Mouse (Mus musculus): Measurements from ENCODE around the gene Atp8b2. TPM values are rescaled to one million over a fixed set of nuclear protein-coding genes. Genes with fewer than 3 reads are reported as not detected.

Gene Atp8b2
- polyA plus RNA-seq, 1 experiment from 2014 or later = 15.1 TPM

DNA sequence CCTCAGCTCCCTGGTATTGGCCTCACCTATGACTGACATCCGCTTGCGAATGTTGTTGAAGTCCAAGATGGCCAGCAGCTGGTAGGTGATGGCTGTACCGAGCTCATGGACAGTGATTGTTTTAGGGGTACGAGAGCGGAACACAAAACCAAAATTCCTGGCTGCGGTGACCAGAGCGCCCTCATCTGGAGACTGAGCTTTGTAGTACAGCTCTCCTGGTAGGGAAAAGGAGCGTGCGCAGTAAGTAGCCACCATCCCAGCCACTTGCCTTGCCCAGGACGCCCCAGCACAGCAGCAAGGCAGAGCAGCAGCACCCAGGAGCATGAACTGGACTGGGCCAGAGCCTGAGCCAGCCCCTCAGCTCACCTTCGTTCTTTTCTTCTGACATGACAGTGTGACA lies 15.3 kb downstream of the Atp8b2 start:
- Histone ChIP-seq H3K4me3 (ENCODE audit: low read length) (no peak overlapping the region), H3K4me2 (ENCODE audit: low read length) (no peak overlapping the region), H3K27me3 (replicated peaks; ENCODE audit: control insufficient read depth, insufficient read depth, low read length) (no peaks in the 10 kb centered on the region), H3K27ac (ENCODE audit: low read depth, low read length) (no peak overlapping the region), H3K36me3 (ENCODE audit: control insufficient read depth, insufficient read depth, low read length) (peaks cover 88% of the 10 kb centered on the region), H3K4me1 (ENCODE audit: control insufficient read depth, insufficient read depth, low read depth, low read length) (no peaks in the 10 kb centered on the region), H3K9me3 (ENCODE audit: control insufficient read depth, low read length) (no peaks in the 10 kb centered on the region), H3K9ac (ENCODE audit: low read depth, low read length) (no peak overlapping the region)
- WGBS = 88% methylated on average over 11 of the region's 11 CpGs
- ATAC-seq = no peak

DNA sequence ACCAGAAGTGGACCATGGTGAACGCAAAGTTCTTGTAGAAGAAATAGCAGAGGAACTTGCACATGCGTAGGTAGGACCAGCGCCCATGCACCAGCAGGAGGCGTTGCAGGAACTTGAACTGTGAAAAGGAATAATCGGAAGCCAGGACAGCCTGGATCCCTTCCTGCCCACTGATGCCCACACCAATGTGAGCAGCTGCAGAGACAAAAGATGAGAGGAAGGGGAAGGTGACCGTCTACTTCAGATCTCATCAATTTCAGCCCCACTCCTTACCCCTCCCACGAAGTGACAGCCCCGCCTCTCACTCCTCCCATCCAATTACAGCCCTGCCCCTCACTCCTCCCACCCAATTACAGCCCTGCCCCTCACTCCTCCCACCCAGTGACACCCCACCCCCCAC lies 18.3 kb downstream of the Atp8b2 start:
- Histone ChIP-seq H3K27me3 (replicated peaks; ENCODE audit: control insufficient read depth, insufficient read depth, low read length) (no peaks in the 10 kb centered on the region), H3K27ac (ENCODE audit: low read depth, low read length) (no peak overlapping the region), H3K9ac (ENCODE audit: low read depth, low read length) (no peak overlapping the region), H3K4me1 (ENCODE audit: control insufficient read depth, insufficient read depth, low read depth, low read length) (no peaks in the 10 kb centered on the region), H3K4me3 (ENCODE audit: low read length) (no peak overlapping the region), H3K9me3 (ENCODE audit: control insufficient read depth, low read length) (no peaks in the 10 kb centered on the region), H3K36me3 (ENCODE audit: control insufficient read depth, insufficient read depth, low read length) (peaks cover 81% of the 10 kb centered on the region), H3K4me2 (ENCODE audit: low read length) (no peak overlapping the region)
- WGBS = 85% methylated on average over 8 of the region's 8 CpGs
- ATAC-seq = no peak

- H3K9ac ChIP-seq (ENCODE audit: low read depth, low read length) = no peak overlapping the region
- no peak overlapping the region for H3K27ac ChIP-seq (ENCODE audit: low read depth, low read length)
- peaks cover 71% of the 10 kb centered on the region for H3K36me3 ChIP-seq (ENCODE audit: control insufficient read depth, insufficient read depth, low read length)
- 94% methylated on average over 9 of the region's 9 CpGs for WGBS
- no peak overlapping the region for H3K4me2 ChIP-seq (ENCODE audit: low read length)
- no peaks in the 10 kb centered on the region for H3K4me1 ChIP-seq (ENCODE audit: control insufficient read depth, insufficient read depth, low read depth, low read length)
- no peaks in the 10 kb centered on the region for H3K9me3 ChIP-seq (ENCODE audit: control insufficient read depth, low read length)
- no peak for ATAC-seq
- H3K27me3 ChIP-seq (replicated peaks; ENCODE audit: control insufficient read depth, insufficient read depth, low read length) = no peaks in the 10 kb centered on the region
- no peak overlapping the region for H3K4me3 ChIP-seq (ENCODE audit: low read length)
These were observed 20.4 kb downstream of the Atp8b2 start for GRCm38 (mm10) chr3:89942894-89943293.

- Histone ChIP-seq H3K27ac (ENCODE audit: low read depth, low read length) (no peak overlapping the region), H3K27me3 (replicated peaks; ENCODE audit: control insufficient read depth, insufficient read depth, low read length) (no peaks in the 10 kb centered on the region), H3K9me3 (ENCODE audit: control insufficient read depth, low read length) (no peaks in the 10 kb centered on the region), H3K36me3 (ENCODE audit: control insufficient read depth, insufficient read depth, low read length) (peaks cover 26% of the 10 kb centered on the region), H3K4me2 (ENCODE audit: low read length) (no peak overlapping the region), H3K4me3 (ENCODE audit: low read length) (no peak overlapping the region), H3K9ac (ENCODE audit: low read depth, low read length) (no peak overlapping the region), H3K4me1 (ENCODE audit: control insufficient read depth, insufficient read depth, low read depth, low read length) (no peaks in the 10 kb centered on the region)
- 91% methylated on average over 3 of the region's 3 CpGs for WGBS
- ATAC-seq = no peak
These were observed 26.8 kb downstream of the Atp8b2 start for GRCm38 (mm10) chr3:89936495-89936894.

GRCm38 (mm10) chr3:89932925-89933324 lies 30.4 kb downstream of the Atp8b2 start:
- H3K4me2 ChIP-seq (ENCODE audit: low read length) = no peak overlapping the region
- peaks cover 6% of the 10 kb centered on the region; the same call in 1 of the 2 replicates for H3K36me3 ChIP-seq (ENCODE audit: control insufficient read depth, insufficient read depth, low read length)
- WGBS = 95% methylated on average over 2 of the region's 2 CpGs

GRCm38 (mm10) chr3:89928956-89929355 lies 34.4 kb downstream of the Atp8b2 start:
- WGBS = 71% methylated on average over 4 of the region's 4 CpGs
- Histone ChIP-seq H3K36me3 (ENCODE audit: control insufficient read depth, insufficient read depth, low read length) (no peaks in the 10 kb centered on the region), H3K27ac (ENCODE audit: low read depth, low read length) (no peak overlapping the region), H3K4me3 (ENCODE audit: low read length) (no peak overlapping the region), H3K9ac (ENCODE audit: low read depth, low read length) (no peak overlapping the region), H3K27me3 (replicated peaks; ENCODE audit: control insufficient read depth, insufficient read depth, low read length) (no peaks in the 10 kb centered on the region), H3K9me3 (ENCODE audit: control insufficient read depth, low read length) (no peaks in the 10 kb centered on the region), H3K4me2 (ENCODE audit: low read length) (no peak overlapping the region), H3K4me1 (ENCODE audit: control insufficient read depth, insufficient read depth, low read depth, low read length) (no peaks in the 10 kb centered on the region)
- ATAC-seq = no peak

More at GRCm38 (mm10) chr3:89932925-89933324, 30.4 kb downstream of the Atp8b2 start:
- H3K27me3 ChIP-seq (replicated peaks; ENCODE audit: control insufficient read depth, insufficient read depth, low read length) = no peaks in the 10 kb centered on the region
- no peak overlapping the region for H3K4me3 ChIP-seq (ENCODE audit: low read length)
- H3K9me3 ChIP-seq (ENCODE audit: control insufficient read depth, low read length) = no peaks in the 10 kb centered on the region
- no peak for ATAC-seq
- no peak overlapping the region for H3K9ac ChIP-seq (ENCODE audit: low read depth, low read length)
- H3K4me1 ChIP-seq (ENCODE audit: control insufficient read depth, insufficient read depth, low read depth, low read length) = no peaks in the 10 kb centered on the region
- H3K27ac ChIP-seq (ENCODE audit: low read depth, low read length) = no peak overlapping the region

DNA sequence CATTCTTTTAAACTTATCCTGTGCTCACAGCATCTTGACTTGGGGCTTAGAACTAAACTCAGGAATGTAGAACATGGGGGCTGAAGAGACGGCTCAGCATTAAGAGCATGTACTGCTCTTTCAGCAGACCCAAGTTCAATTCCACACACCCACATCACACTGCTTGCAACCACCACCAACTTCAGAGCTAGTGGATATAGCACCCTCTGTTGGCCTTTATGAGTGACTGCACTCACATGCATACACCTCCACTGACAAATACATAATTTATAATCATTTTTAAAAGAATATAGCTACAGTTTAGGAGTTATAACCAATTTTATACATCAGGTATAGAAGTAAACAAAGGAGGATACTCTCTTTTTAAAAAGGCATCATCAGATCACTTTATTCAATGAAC lies 36.9 kb downstream of the Atp8b2 start:
- Histone ChIP-seq H3K4me2 (ENCODE audit: low read length) (no peak overlapping the region), H3K4me1 (ENCODE audit: control insufficient read depth, insufficient read depth, low read depth, low read length) (no peaks in the 10 kb centered on the region), H3K36me3 (ENCODE audit: control insufficient read depth, insufficient read depth, low read length) (no peaks in the 10 kb centered on the region), H3K9me3 (ENCODE audit: control insufficient read depth, low read length) (no peaks in the 10 kb centered on the region), H3K4me3 (ENCODE audit: low read length) (no peak overlapping the region), H3K27me3 (replicated peaks; ENCODE audit: control insufficient read depth, insufficient read depth, low read length) (no peaks in the 10 kb centered on the region), H3K27ac (ENCODE audit: low read depth, low read length) (no peak overlapping the region), H3K9ac (ENCODE audit: low read depth, low read length) (no peak overlapping the region)
- no peak for ATAC-seq
- WGBS = 100% methylated on average over 1 of the region's 1 CpGs

DNA sequence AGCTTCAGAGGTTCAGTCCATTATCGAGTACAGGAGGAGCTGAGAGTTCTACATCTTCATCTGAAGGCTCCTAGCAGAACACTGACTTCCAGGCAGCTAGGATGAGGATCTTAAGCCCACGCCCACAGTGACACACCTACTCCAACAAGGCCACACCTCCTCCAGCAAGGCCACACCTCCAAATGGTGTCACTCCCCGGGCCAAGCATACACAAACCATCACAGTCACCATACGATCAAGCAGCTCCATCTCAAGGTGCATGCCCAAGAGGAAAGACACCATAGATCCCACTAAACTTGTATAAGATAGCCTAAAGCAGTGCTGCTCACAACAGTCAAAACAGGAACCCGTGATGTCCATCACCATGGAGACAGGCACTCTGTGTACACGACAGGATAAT lies 42.6 kb downstream of the Atp8b2 start:
- H3K36me3 ChIP-seq (ENCODE audit: control insufficient read depth, insufficient read depth, low read length) = no peaks in the 10 kb centered on the region
- H3K4me3 ChIP-seq (ENCODE audit: low read length) = no peak overlapping the region
- H3K4me1 ChIP-seq (ENCODE audit: control insufficient read depth, insufficient read depth, low read depth, low read length) = no peaks in the 10 kb centered on the region
- no peaks in the 10 kb centered on the region for H3K9me3 ChIP-seq (ENCODE audit: control insufficient read depth, low read length)
- H3K27ac ChIP-seq (ENCODE audit: low read depth, low read length) = no peak overlapping the region
- no peak overlapping the region for H3K9ac ChIP-seq (ENCODE audit: low read depth, low read length)
- no peak for ATAC-seq
- H3K27me3 ChIP-seq (replicated peaks; ENCODE audit: control insufficient read depth, insufficient read depth, low read length) = no peaks in the 10 kb centered on the region
- 75% methylated on average over 6 of the region's 6 CpGs for WGBS
- no peak overlapping the region for H3K4me2 ChIP-seq (ENCODE audit: low read length)

DNA sequence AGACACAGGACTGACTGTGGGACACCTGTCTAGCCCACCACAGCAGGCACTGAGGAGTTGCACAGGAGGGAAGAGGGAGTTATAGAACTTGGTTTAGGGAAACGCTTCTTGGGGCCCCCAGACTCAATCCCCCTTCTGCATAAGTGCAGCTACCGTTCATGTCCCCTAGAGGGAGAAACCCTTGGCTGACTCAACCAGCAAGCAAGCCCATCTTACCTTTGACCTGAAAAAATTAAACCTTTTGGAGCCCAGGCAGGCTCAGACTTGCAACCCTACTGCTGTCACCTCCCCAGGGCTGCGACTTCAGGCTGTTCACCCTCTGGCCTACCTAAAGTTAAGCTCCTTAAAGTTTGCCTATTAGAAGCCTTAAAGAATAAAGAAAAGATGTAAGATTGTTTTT lies 45.9 kb downstream of the Atp8b2 start:
- WGBS = 41% methylated on average over 3 of the region's 3 CpGs

GRCm38 (mm10) chr3:89916622-89917021 lies 46.7 kb downstream of the Atp8b2 start:
- H3K27me3 ChIP-seq (replicated peaks; ENCODE audit: control insufficient read depth, insufficient read depth, low read length) = peaks cover 15% of the 10 kb centered on the region; the same call in 1 of the 2 replicates
- peaks cover 7% of the 10 kb centered on the region for H3K4me1 ChIP-seq (ENCODE audit: control insufficient read depth, insufficient read depth, low read depth, low read length)
- H3K27ac ChIP-seq (ENCODE audit: low read depth, low read length) = no peak overlapping the region
- H3K36me3 ChIP-seq (ENCODE audit: control insufficient read depth, insufficient read depth, low read length) = no peaks in the 10 kb centered on the region
- 70% methylated on average over 1 of the region's 1 CpGs for WGBS
- ATAC-seq = no peak
- no peak overlapping the region for H3K4me2 ChIP-seq (ENCODE audit: low read length)
- no peak overlapping the region for H3K9ac ChIP-seq (ENCODE audit: low read depth, low read length)
- no peak overlapping the region for H3K4me3 ChIP-seq (ENCODE audit: low read length)
- H3K9me3 ChIP-seq (ENCODE audit: control insufficient read depth, low read length) = no peaks in the 10 kb centered on the region

More for the DNA sequence above, 45.9 kb downstream of the Atp8b2 start:
- Histone ChIP-seq H3K4me2 (ENCODE audit: low read length) (no peak overlapping the region), H3K4me3 (ENCODE audit: low read length) (no peak overlapping the region), H3K27me3 (replicated peaks; ENCODE audit: control insufficient read depth, insufficient read depth, low read length) (peaks cover 11% of the 10 kb centered on the region; the same call in 1 of the 2 replicates), H3K9me3 (ENCODE audit: control insufficient read depth, low read length) (no peaks in the 10 kb centered on the region), H3K27ac (ENCODE audit: low read depth, low read length) (no peak overlapping the region), H3K9ac (ENCODE audit: low read depth, low read length) (no peak overlapping the region), H3K4me1 (ENCODE audit: control insufficient read depth, insufficient read depth, low read depth, low read length) (peaks cover 6% of the 10 kb centered on the region), H3K36me3 (ENCODE audit: control insufficient read depth, insufficient read depth, low read length) (no peaks in the 10 kb centered on the region)
- no peak for ATAC-seq
